Mouse (Mus musculus): ENCODE measurements at regions not wholly inside any gene's neighbourhood (a gene's known extent, or its start where the extent isn't known, plus 50 kb on each side); places are given as distances from the start of the nearest gene placed in this dataset.
A peak's percentile ranks its signal among the peaks of the same experiment; 100 is the strongest.

- Histone ChIP-seq H3K27ac (ENCODE audit: low read depth, low read length) (no peak overlapping the region), H3K27me3 (ENCODE audit: control insufficient read depth, insufficient read depth, low read length) (no peaks in the 10 kb centered on the region), H3K36me3 (ENCODE audit: control insufficient read depth, insufficient read depth, low read length) (no peaks in the 10 kb centered on the region), H3K9ac (ENCODE audit: low read length) (no peak overlapping the region), H3K9me3 (ENCODE audit: control insufficient read depth, low read length) (no peaks in the 10 kb centered on the region), H3K4me1 (ENCODE audit: control insufficient read depth, insufficient read depth, low read length) (no peaks in the 10 kb centered on the region), H3K4me2 (ENCODE audit: low read depth) (no peak overlapping the region), H3K4me3 (ENCODE audit: low read depth, low read length) (no peak overlapping the region)
- DNase-seq (ENCODE audit: low spot score) = no peak
- WGBS = 91% methylated on average over 4 of the region's 4 CpGs
- ATAC-seq (ENCODE audit: insufficient read depth, low FRiP score, low TSS enrichment) = no peak
Observed at GRCm38 (mm10) chr3:58055181-58055580, 207.3 kb upstream of the Pfn2 start.

DNA sequence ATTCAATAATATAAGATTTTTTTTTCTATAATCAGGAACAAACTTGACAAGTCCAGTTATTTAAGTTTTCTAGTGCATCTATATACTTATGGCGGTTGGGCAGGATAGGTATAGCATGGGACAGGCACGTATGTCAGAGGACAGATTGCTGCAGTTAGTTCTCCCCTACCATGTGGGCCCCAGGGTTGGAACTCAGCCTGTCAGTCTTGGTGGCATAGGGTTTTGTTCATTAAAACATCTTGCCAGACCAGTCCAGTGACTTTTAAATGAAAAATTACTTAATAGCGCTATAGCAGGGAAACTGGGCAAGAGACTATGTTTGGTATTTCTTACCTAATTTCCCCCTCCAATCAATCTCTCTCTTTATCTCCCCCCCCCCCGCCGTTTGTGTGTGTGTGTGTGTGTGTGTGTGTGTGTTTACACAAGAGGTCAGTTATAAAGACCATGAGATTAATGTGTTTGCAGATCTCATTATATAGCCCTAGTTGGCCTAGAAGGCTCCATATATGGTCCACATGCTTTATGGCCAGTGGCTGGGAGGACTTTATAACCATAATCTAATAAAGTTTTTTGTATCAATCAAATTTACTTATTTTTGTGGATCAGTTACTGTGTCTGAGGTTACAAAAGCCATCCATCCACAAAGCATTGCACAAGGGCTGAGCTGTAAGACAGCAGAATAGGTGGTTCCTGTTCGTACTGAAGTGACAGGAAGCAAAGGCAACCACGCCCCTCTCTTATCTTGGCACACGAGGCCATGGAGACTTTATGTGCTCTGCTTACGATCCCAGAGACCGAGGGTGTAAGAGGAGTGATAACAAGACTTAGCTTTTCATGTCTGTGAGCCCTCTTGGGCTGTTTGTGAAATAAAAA, 208.5 kb upstream of the Pfn2 start:
- DNase-seq (ENCODE audit: low spot score) = no peak

DNA sequence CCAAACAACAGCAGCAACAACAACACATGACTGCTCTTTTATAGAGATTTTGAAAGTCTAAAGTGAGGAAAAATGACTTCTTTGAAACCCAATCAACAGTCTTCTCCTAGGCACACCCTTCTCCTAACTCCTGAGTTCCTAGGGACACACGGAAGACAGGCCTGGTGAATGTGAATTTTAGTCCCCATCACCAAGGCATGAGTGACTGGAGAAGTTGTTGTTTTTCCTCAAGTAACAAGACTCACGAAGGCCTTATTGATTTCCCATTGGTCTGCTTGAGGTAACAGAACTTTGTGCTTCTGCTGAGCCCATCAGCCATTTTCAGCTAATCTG, 209.2 kb upstream of the Pfn2 start:
- no peak for ATAC-seq (ENCODE audit: insufficient read depth, low FRiP score, low TSS enrichment)
- WGBS = 89% methylated on average over 2 of the region's 2 CpGs
- no peak for DNase-seq (ENCODE audit: low spot score)
- no peak overlapping the region for H3K4me2 ChIP-seq (ENCODE audit: low read depth)
- no peak overlapping the region for H3K27ac ChIP-seq (ENCODE audit: low read depth, low read length)
- H3K4me3 ChIP-seq (ENCODE audit: low read depth, low read length) = no peak overlapping the region
- no peak overlapping the region for H3K9ac ChIP-seq (ENCODE audit: low read length)
- no peaks in the 10 kb centered on the region for H3K9me3 ChIP-seq (ENCODE audit: control insufficient read depth, low read length)
- H3K27me3 ChIP-seq (ENCODE audit: control insufficient read depth, insufficient read depth, low read length) = no peaks in the 10 kb centered on the region
- H3K36me3 ChIP-seq (ENCODE audit: control insufficient read depth, insufficient read depth, low read length) = no peaks in the 10 kb centered on the region
- no peaks in the 10 kb centered on the region for H3K4me1 ChIP-seq (ENCODE audit: control insufficient read depth, insufficient read depth, low read length)

More for the DNA sequence above, 208.5 kb upstream of the Pfn2 start:
- 81% methylated on average over 10 of the region's 10 CpGs for WGBS
- H3K9me3 ChIP-seq (ENCODE audit: control insufficient read depth, low read length) = no peaks in the 10 kb centered on the region
- ATAC-seq (ENCODE audit: insufficient read depth, low FRiP score, low TSS enrichment) = no peak
- H3K27me3 ChIP-seq (ENCODE audit: control insufficient read depth, insufficient read depth, low read length) = no peaks in the 10 kb centered on the region
- no peak overlapping the region for H3K9ac ChIP-seq (ENCODE audit: low read length)
- no peaks in the 10 kb centered on the region for H3K4me1 ChIP-seq (ENCODE audit: control insufficient read depth, insufficient read depth, low read length)
- no peak overlapping the region for H3K4me3 ChIP-seq (ENCODE audit: low read depth, low read length)
- no peaks in the 10 kb centered on the region for H3K36me3 ChIP-seq (ENCODE audit: control insufficient read depth, insufficient read depth, low read length)
- H3K4me2 ChIP-seq (ENCODE audit: low read depth) = no peak overlapping the region
- no peak overlapping the region for H3K27ac ChIP-seq (ENCODE audit: low read depth, low read length)

GRCm38 (mm10) chr3:58058134-58058533, 210.3 kb upstream of the Pfn2 start:
- Histone ChIP-seq H3K4me1 (ENCODE audit: control insufficient read depth, insufficient read depth, low read length) (no peaks in the 10 kb centered on the region), H3K4me3 (ENCODE audit: low read depth, low read length) (no peak overlapping the region), H3K9ac (ENCODE audit: low read length) (no peak overlapping the region), H3K4me2 (ENCODE audit: low read depth) (no peak overlapping the region), H3K9me3 (ENCODE audit: control insufficient read depth, low read length) (no peaks in the 10 kb centered on the region), H3K27me3 (ENCODE audit: control insufficient read depth, insufficient read depth, low read length) (no peaks in the 10 kb centered on the region), H3K27ac (ENCODE audit: low read depth, low read length) (no peak overlapping the region), H3K36me3 (ENCODE audit: control insufficient read depth, insufficient read depth, low read length) (no peaks in the 10 kb centered on the region)
- ATAC-seq (ENCODE audit: insufficient read depth, low FRiP score, low TSS enrichment) (peak; percentile 79), DNase-seq (ENCODE audit: low spot score) (peak; percentile 38)
- 32% methylated on average over 10 of the region's 10 CpGs for WGBS

GRCm38 (mm10) chr3:58063852-58064549, 216.1 kb upstream of the Pfn2 start:
- DNase-seq (ENCODE audit: low spot score) = no peak
- no peak for ATAC-seq (ENCODE audit: insufficient read depth, low FRiP score, low TSS enrichment)
- no peak overlapping the region for H3K9ac ChIP-seq (ENCODE audit: low read length)
- WGBS = 91% methylated on average over 7 of the region's 7 CpGs
- H3K4me2 ChIP-seq (ENCODE audit: low read depth) = no peak overlapping the region
- no peaks in the 10 kb centered on the region for H3K36me3 ChIP-seq (ENCODE audit: control insufficient read depth, insufficient read depth, low read length)
- no peak overlapping the region for H3K4me3 ChIP-seq (ENCODE audit: low read depth, low read length)
- H3K27ac ChIP-seq (ENCODE audit: low read depth, low read length) = no peak overlapping the region
- H3K9me3 ChIP-seq (ENCODE audit: control insufficient read depth, low read length) = no peaks in the 10 kb centered on the region
- H3K4me1 ChIP-seq (ENCODE audit: control insufficient read depth, insufficient read depth, low read length) = no peaks in the 10 kb centered on the region
- H3K27me3 ChIP-seq (ENCODE audit: control insufficient read depth, insufficient read depth, low read length) = no peaks in the 10 kb centered on the region

- no peaks in the 10 kb centered on the region for H3K36me3 ChIP-seq (ENCODE audit: control insufficient read depth, insufficient read depth, low read length)
- ATAC-seq (ENCODE audit: insufficient read depth, low FRiP score, low TSS enrichment) = no peak
- H3K9me3 ChIP-seq (ENCODE audit: control insufficient read depth, low read length) = no peaks in the 10 kb centered on the region
- H3K27ac ChIP-seq (ENCODE audit: low read depth, low read length) = no peak overlapping the region
- no peaks in the 10 kb centered on the region for H3K4me1 ChIP-seq (ENCODE audit: control insufficient read depth, insufficient read depth, low read length)
- H3K9ac ChIP-seq (ENCODE audit: low read length) = no peak overlapping the region
- H3K4me3 ChIP-seq (ENCODE audit: low read depth, low read length) = no peak overlapping the region
- H3K27me3 ChIP-seq (ENCODE audit: control insufficient read depth, insufficient read depth, low read length) = no peaks in the 10 kb centered on the region
- DNase-seq (ENCODE audit: low spot score) = no peak
- WGBS = 37% methylated on average over 3 of the region's 3 CpGs
- no peak overlapping the region for H3K4me2 ChIP-seq (ENCODE audit: low read depth)
Observed at GRCm38 (mm10) chr3:58071574-58071973, 223.7 kb upstream of the Pfn2 start.

GRCm38 (mm10) chr3:58072230-58072839, 224.5 kb upstream of the Pfn2 start:
- H3K27ac ChIP-seq (ENCODE audit: low read depth, low read length) = no peak overlapping the region
- no peaks in the 10 kb centered on the region for H3K36me3 ChIP-seq (ENCODE audit: control insufficient read depth, insufficient read depth, low read length)
- DNase-seq (ENCODE audit: low spot score) = peak; percentile 13
- 47% methylated on average over 5 of the region's 5 CpGs for WGBS
- H3K27me3 ChIP-seq (ENCODE audit: control insufficient read depth, insufficient read depth, low read length) = no peaks in the 10 kb centered on the region
- no peaks in the 10 kb centered on the region for H3K4me1 ChIP-seq (ENCODE audit: control insufficient read depth, insufficient read depth, low read length)
- H3K9ac ChIP-seq (ENCODE audit: low read length) = no peak overlapping the region
- H3K4me2 ChIP-seq (ENCODE audit: low read depth) = no peak overlapping the region
- no peaks in the 10 kb centered on the region for H3K9me3 ChIP-seq (ENCODE audit: control insufficient read depth, low read length)
- 0 out of 2 replicates have a peak, but pooled peaks have one; percentile 45 for ATAC-seq (ENCODE audit: insufficient read depth, low FRiP score, low TSS enrichment)
- H3K4me3 ChIP-seq (ENCODE audit: low read depth, low read length) = no peak overlapping the region

DNA sequence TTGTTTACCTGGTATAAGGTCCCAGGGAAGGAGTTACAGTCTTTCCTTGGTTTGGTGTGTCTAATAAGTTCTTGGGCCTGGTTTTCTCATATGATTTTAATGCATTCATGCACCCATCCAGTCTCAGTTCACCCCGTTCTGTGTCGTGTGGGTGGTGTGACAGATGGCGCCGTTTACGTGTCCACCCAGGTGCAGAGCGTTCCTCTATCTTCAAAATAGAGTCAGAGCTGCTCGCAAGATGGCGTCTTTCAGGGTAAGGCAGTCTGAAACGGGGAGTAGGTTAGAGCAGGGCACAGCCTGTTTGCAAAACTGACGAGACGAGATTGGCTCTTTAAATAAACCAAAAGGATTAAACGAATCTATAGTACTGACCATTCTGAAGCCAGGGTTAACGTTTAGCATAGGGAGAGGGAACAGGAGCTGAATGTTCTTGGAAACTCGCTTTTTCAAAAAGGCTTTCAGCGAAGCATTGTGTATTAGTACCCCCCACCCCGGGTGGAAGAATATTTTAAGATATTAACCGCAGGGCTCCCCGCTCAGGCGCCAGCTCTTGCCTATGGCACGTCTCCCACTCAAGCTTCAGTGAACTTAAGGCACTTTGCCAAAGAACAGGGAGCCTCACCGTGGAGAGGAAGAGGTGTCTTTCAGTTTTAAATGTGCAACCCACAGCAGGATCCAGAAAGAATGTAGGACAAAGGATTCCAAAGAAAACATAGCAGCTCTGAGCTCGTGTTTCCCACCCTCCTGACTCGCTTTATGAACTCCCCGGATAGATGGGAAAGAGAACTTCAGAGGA, 241.7 kb upstream of the Pfn2 start:
- no peak overlapping the region for H3K4me2 ChIP-seq (ENCODE audit: low read depth)
- no peaks in the 10 kb centered on the region for H3K4me1 ChIP-seq (ENCODE audit: control insufficient read depth, insufficient read depth, low read length)
- no peak overlapping the region for H3K9ac ChIP-seq (ENCODE audit: low read length)
- no peaks in the 10 kb centered on the region for H3K36me3 ChIP-seq (ENCODE audit: control insufficient read depth, insufficient read depth, low read length)
- H3K4me3 ChIP-seq (ENCODE audit: low read depth, low read length) = no peak overlapping the region
- ATAC-seq (ENCODE audit: insufficient read depth, low FRiP score, low TSS enrichment) = no peak
- no peak for DNase-seq (ENCODE audit: low spot score)
- no peaks in the 10 kb centered on the region for H3K9me3 ChIP-seq (ENCODE audit: control insufficient read depth, low read length)
- no peak overlapping the region for H3K27ac ChIP-seq (ENCODE audit: low read depth, low read length)
- WGBS = 89% methylated on average over 24 of the region's 24 CpGs
- no peaks in the 10 kb centered on the region for H3K27me3 ChIP-seq (ENCODE audit: control insufficient read depth, insufficient read depth, low read length)

Data from neural tube, embryonic 11.5 days (tissue).